Mouse (Mus musculus) liver, adult (tissue): ENCODE data around the gene Tmppe.

ENCODE experiments used
- GATA4 ChIP-seq: IDR thresholded peaks from 2 replicates; pipeline ENCODE4 v1.6.1; 2014; ENCODE audit warnings: mild to moderate bottlenecking, low read length; ENCODE audit not compliant: insufficient replicate concordance

Tmppe gene

GRCm38 (mm10) chr9:114400949-114401684, at the start of gene Tmppe, which contains the start of gene Glb1:
Gene Tmppe (plus strand): TSS chr9:114401105.
Gene Glb1 (plus strand): TSS chr9:114401076.
- TF ChIP-seq GATA4, result no peak

- TF ChIP-seq GATA4, result no peak
Observed at GRCm38 (mm10) chr9:114367783-114368470, 33.0 kb upstream of the Tmppe start.

GRCm38 (mm10) chr9:114368471-114368858, 32.4 kb upstream of the Tmppe start:
- TF ChIP-seq GATA4, result no peak

- no peak for TF ChIP-seq GATA4
Observed at GRCm38 (mm10) chr9:114375276-114375962, 25.5 kb upstream of the Tmppe start.

GRCm38 (mm10) chr9:114377168-114377567, 23.7 kb upstream of the Tmppe start:
- no peak for TF ChIP-seq GATA4

- no peak for TF ChIP-seq GATA4
Observed at GRCm38 (mm10) chr9:114379871-114380270, 21.0 kb upstream of the Tmppe start.

- TF ChIP-seq GATA4, result no peak
Observed at GRCm38 (mm10) chr9:114380881-114381733, 19.8 kb upstream of the Tmppe start.

- no peak for TF ChIP-seq GATA4
Observed at GRCm38 (mm10) chr9:114382936-114383710, 17.8 kb upstream of the Tmppe start.

- no peak for TF ChIP-seq GATA4
Observed at GRCm38 (mm10) chr9:114384691-114385090, 16.2 kb upstream of the Tmppe start.

- TF ChIP-seq GATA4, result no peak
Observed at GRCm38 (mm10) chr9:114385160-114385559, 15.7 kb upstream of the Tmppe start.

GRCm38 (mm10) chr9:114387086-114387485, 13.8 kb upstream of the Tmppe start:
- no peak for TF ChIP-seq GATA4

GRCm38 (mm10) chr9:114388288-114388687, 12.6 kb upstream of the Tmppe start:
- TF ChIP-seq GATA4, result no peak

GRCm38 (mm10) chr9:114388701-114389370, 12.1 kb upstream of the Tmppe start:
- no peak for TF ChIP-seq GATA4
